Mouse (Mus musculus) lung, postnatal 4 days (tissue): Measurements from ENCODE around the gene Gm3252.
"Not testable (repeated sequence)": the region's sequence is repeated elsewhere in the genome, so short reads cannot be mapped to it uniquely, and the experiment has no call there.

Experiments used
- DNase-seq, 2 experiments: peaks; one replicate each; pipeline ENCODE4 v3.0.0; 2021

Gm3252 gene

GRCm38 (mm10) chr14:4726038-4726880 is at the start of gene Gm3252:
Gm3252 (plus strand) TSS chr14:4726775.
- DNase-seq: not testable (repeated sequence)

GRCm38 (mm10) chr14:4708938-4709337 is 17.6 kb upstream of the Gm3252 start, which contains the start of gene Gm7876:
Gm7876 (plus strand) TSS chr14:4709238.
- DNase-seq: not testable (repeated sequence)

GRCm38 (mm10) chr14:4776037-4776436 is 49.5 kb downstream of the Gm3252 start, which contains the start of gene Gm9602:
Gm9602 (plus strand) TSS chr14:4776337.
- DNase-seq: not testable (repeated sequence)
